Mouse (Mus musculus): Measurements from ENCODE around the gene Vmn1r78. TPM values are rescaled to one million over a fixed set of nuclear protein-coding genes. Genes with fewer than 3 reads are reported as not detected.
"Not testable (repeated sequence)": the region's sequence is repeated elsewhere in the genome, so short reads cannot be mapped to it uniquely, and the experiment has no call there.

The Vmn1r78 gene
- not detected in 2 replicates for polyA plus RNA-seq (2012; ENCODE audit: insufficient read depth, insufficient read length, low replicate concordance, missing spikeins)

DNA sequence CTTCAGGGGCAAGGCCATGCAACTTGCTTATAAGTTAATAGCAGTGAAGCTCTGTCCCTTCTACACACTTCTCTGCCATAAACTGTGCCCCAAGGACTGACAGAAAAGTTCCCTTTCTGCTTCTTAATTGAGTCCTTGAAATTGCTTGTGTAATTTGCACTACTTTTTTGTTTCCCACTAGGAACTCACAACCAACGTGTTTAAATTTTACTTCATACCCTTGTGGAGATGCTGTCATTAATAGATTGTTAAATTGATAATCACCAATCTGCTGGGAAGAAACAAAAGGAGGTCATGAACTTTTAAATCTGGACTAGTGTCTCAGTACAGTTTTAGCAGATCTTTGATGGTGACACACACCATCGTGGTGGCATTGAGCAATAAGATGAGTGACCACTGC lies at the start of gene Vmn1r78:
TSS of gene Vmn1r78 (plus strand) at position 301 of the 400 bp plus-strand sequence.
- Histone ChIP-seq H3K4me3 (ENCODE audit: insufficient read depth, low read depth, low read length) (no peak within 1 kb of the TSS), H3K4me1 (ENCODE audit: control insufficient read depth, insufficient read depth, low read length) (no peaks in the 10 kb centered on the region), H3K27ac (ENCODE audit: insufficient read depth, low read depth, low read length) (no peak within 1 kb of the TSS)
- TF ChIP-seq CTCF (IDR thresholded peaks at IDR 0.05; ENCODE audit: insufficient read depth, low read depth, low read length) (no peak), POLR2A (IDR thresholded peaks at IDR 0.05; ENCODE audit: insufficient read depth, low read depth, low read length) (no peak)
- 54% methylated on average over 2 of the region's 2 CpGs for WGBS

DNA sequence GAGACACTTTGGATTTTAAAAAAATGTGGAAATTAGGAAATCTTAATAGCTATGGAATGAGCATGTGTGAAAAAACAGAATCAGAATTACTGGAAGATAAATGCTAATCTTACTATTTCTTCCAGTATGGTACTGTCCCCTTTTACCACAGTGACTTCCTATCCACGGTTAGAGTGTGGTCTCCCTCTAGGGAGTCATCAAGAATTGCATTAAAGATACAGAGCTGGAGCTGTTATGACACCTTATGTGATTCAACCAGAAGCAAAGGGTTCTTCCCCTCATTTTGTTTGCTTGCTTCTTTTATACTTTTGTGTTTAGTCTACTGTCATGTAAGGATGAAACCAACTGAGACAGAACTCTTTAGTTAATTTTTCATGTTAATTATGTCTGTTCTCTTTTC lies 6.4 kb downstream of the Vmn1r78 start:
- H3K4me1 ChIP-seq (ENCODE audit: control insufficient read depth, insufficient read depth, low read length); H3K27ac ChIP-seq (ENCODE audit: insufficient read depth, low read depth, low read length); H3K4me3 ChIP-seq (ENCODE audit: insufficient read depth, low read depth, low read length): not testable (repeated sequence)
- 47% methylated on average over 1 of the region's 1 CpGs for WGBS

DNA sequence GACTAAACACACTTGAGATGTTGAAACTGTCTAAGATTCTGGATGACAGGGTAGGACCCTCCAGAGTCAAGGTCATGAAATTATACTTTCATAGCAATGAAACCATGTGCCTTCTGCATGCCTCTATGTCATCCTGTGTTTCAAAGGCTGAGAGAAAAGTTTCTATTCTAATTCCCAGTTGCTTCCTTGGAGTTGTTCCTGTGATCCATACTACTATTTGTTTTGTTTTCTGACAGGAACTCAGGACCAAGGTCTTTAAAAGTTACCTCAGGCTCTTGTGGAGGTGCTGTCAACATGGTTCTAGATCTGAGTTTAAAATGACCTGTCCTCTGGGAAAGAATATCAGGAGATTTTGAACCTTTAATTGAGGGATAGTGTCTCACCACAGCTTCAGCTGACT lies 20.9 kb downstream of the Vmn1r78 start, which contains the start of gene Vmn1r79:
TSS of gene Vmn1r79 (plus strand) at position 301 of the 400 bp plus-strand sequence.
- not testable (repeated sequence) for H3K4me1 ChIP-seq (ENCODE audit: control insufficient read depth, insufficient read depth, low read length); H3K4me3 ChIP-seq (ENCODE audit: insufficient read depth, low read depth, low read length); H3K27ac ChIP-seq (ENCODE audit: insufficient read depth, low read depth, low read length)

DNA sequence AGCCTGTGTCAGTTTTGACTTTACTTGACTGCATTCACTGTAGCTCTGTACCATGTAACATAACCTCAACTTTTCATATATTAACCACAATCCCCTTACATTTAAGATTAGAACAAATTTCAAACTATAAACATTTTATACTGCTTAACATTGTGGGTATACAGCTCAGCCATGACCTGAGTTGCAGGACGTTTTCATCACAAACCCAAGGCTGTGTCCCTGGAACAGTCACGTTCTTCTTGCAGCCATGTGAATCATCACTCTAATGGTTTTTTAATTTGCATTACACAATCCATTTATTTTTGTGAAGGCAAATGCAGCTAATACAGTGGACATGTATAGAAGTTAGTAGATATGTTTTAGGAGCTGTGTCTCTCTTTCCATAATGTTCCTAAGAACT lies 22.9 kb downstream of the Vmn1r78 start:
- H3K4me1 ChIP-seq (ENCODE audit: control insufficient read depth, insufficient read depth, low read length); H3K27ac ChIP-seq (ENCODE audit: insufficient read depth, low read depth, low read length); H3K4me3 ChIP-seq (ENCODE audit: insufficient read depth, low read depth, low read length): not testable (repeated sequence)
- WGBS = 62% methylated on average over 2 of the region's 2 CpGs

DNA sequence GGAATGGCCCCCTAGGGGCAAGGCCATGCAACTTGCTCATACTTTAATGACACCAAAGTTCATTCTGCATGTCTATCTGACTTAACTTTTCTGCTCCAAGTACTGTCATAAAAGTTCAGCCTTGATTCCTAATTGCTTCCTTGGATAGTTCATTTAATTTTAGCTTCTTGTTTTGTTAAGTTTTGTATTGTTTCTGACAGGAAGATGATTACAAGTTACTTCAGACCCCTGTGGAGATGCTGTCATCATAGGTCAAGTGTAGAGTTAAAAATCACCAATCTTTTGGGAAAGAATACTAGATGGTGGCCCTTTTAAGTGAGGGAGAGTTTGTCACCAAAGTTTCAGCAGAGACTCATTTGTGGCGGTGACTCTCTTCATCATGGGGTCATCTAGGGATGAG lies 38.9 kb downstream of the Vmn1r78 start, which contains the start of gene Vmn1r80:
TSS of gene Vmn1r80 (plus strand) at position 301 of the 400 bp plus-strand sequence.
- Histone ChIP-seq H3K4me1 (ENCODE audit: control insufficient read depth, insufficient read depth, low read length) (no peaks in the 10 kb centered on the region), H3K27ac (ENCODE audit: insufficient read depth, low read depth, low read length) (no peak within 1 kb of the TSS), H3K4me3 (ENCODE audit: insufficient read depth, low read depth, low read length) (no peak within 1 kb of the TSS)
- TF ChIP-seq POLR2A (IDR thresholded peaks at IDR 0.05; ENCODE audit: insufficient read depth, low read depth, low read length) (no peak), CTCF (IDR thresholded peaks at IDR 0.05; ENCODE audit: insufficient read depth, low read depth, low read length) (no peak)
- 97% methylated on average over 1 of the region's 1 CpGs for WGBS

DNA sequence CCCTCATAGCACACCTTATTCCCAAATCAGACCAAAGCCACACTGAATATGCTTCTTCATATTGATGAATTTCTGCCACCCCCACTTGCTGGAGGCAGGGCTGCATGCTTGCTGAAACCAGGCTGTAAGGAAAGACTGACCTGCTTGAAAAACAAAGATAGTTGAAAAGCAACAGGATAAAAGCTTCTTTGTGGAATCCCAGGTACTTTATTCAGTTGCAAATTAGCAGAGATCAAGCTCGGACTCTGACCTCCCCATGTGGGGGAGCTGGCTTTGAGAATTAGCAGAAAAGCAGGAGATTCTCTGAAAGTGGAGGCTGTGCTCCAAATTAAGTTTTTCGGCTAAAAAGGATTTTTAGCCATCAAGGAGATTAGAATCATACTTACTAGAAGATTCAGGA lies 54.1 kb downstream of the Vmn1r78 start:
- 60% methylated on average over 2 of the region's 2 CpGs for WGBS
- H3K27ac ChIP-seq (ENCODE audit: insufficient read depth, low read depth, low read length) = no peak overlapping the region
- TF ChIP-seq CTCF (IDR thresholded peaks at IDR 0.05; ENCODE audit: insufficient read depth, low read depth, low read length) (no peak), POLR2A (IDR thresholded peaks at IDR 0.05; ENCODE audit: insufficient read depth, low read depth, low read length) (no peak)

More for the DNA sequence above, 54.1 kb downstream of the Vmn1r78 start:
- no peak overlapping the region for H3K4me3 ChIP-seq (ENCODE audit: insufficient read depth, low read depth, low read length)
- H3K4me1 ChIP-seq (ENCODE audit: control insufficient read depth, insufficient read depth, low read length) = no peaks in the 10 kb centered on the region

Other genes starting within 250 kb of the Vmn1r78 start
- not detected in 2 replicates for gene Vmn1r76, start 212.0 kb upstream of the Vmn1r78 start, polyA plus RNA-seq (2012; ENCODE audit: insufficient read depth, insufficient read length, low replicate concordance, missing spikeins)
- gene Vmn1r77, start 113.5 kb upstream of the Vmn1r78 start, polyA plus RNA-seq (2012; ENCODE audit: insufficient read depth, insufficient read length, low replicate concordance, missing spikeins) = not detected in 2 replicates
- gene Vmn1r79, start 21.0 kb downstream of the Vmn1r78 start, polyA plus RNA-seq (2012; ENCODE audit: insufficient read depth, insufficient read length, low replicate concordance, missing spikeins) = not detected in 2 replicates
- gene Vmn1r80, start 39.0 kb downstream of the Vmn1r78 start, polyA plus RNA-seq (2012; ENCODE audit: insufficient read depth, insufficient read length, low replicate concordance, missing spikeins) = not detected in 2 replicates
- not detected in 2 replicates for gene Vmn1r81, start 118.0 kb downstream of the Vmn1r78 start, polyA plus RNA-seq (2012; ENCODE audit: insufficient read depth, insufficient read length, low replicate concordance, missing spikeins)
- not detected in 2 replicates for gene Vmn1r82, start 150.2 kb downstream of the Vmn1r78 start, polyA plus RNA-seq (2012; ENCODE audit: insufficient read depth, insufficient read length, low replicate concordance, missing spikeins)
- gene Vmn1r83, start 179.2 kb downstream of the Vmn1r78 start, polyA plus RNA-seq (2012; ENCODE audit: insufficient read depth, insufficient read length, low replicate concordance, missing spikeins) = not detected in 2 replicates
- not detected in 2 replicates for gene Vmn1r84, start 219.0 kb downstream of the Vmn1r78 start, polyA plus RNA-seq (2012; ENCODE audit: insufficient read depth, insufficient read length, low replicate concordance, missing spikeins)